10 mouse cellular contexts compared by ENCODE assay signal in the genomic region with DNA sequence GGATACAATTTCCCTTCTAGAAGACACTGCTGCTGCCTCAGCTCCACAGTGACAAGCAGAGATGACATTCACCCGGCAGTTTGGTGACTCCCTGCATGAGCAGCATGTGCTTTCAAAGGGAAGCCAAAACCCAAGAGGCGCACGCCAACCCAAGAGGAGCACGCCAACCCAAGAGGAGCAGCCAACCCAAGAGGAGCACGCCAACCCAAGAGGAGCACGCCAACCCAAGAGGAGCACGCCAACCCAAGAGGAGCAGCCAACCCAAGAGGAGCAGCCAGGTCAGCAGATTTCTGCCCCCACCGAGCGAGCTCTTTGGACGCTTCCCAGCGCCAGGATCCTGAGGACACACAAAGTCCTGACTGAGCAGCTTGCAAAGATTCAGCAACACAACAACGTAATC. TPM values are rescaled to one million over a fixed set of nuclear protein-coding genes. Genes with fewer than 3 reads are reported as not detected.
DNase-seq lines count a peak whose midpoint lies in the region; ATAC-seq lines count a peak whose summit lies in the region.
"Had no signal": no experiment of that assay in that cellular context is flagged by ENCODE, and none has a peak within 500 bp of the region (broad histone marks: within the 10 kb centered on the region; RNA-seq: fewer than 3 reads in every experiment).

No protein-coding gene starts in this region.

- ATAC-seq in activated CD4-positive, CD25-positive, alpha-beta regulatory T cell, adult 4 months = no peak

- peak; percentile 7 to 45 for DNase-seq in kidney, postnatal 36 days
- no peak for DNase-seq in kidney, postnatal 4 days
- peak; percentile 90 for DNase-seq in cerebellum, adult 11 months
- peak; percentile 94 to 96 for DNase-seq in cerebellum, postnatal 10 days
- DNase-seq in layer of hippocampus, adult 18-20 months (ENCODE audit: low spot score in 2 of 2) = peak; percentile 42 to 67
- no peak for DNase-seq in T-cell, adult 2 months (ENCODE audit: low spot score)
- DNase-seq: thymus, postnatal 36 days had no signal

RNA-seq across cellular contexts. Expression of a gene that starts 23.6 kb away (rescaled TPM):
- 10 to 100 TPM; 59.4 to 61.0 TPM for total RNA-seq in layer of hippocampus, adult 18-20 months (2021)
- polyA plus RNA-seq in activated CD4-positive, CD25-positive, alpha-beta regulatory T cell, adult 4 months (2017; shearing (Covaris generic)) = 1 to 10 TPM in 1 of 2 experiments, under 1 TPM in 1; 0.96 to 1.6 TPM

RNA-seq across cellular contexts. Expression of a gene that starts 48.4 kb away (rescaled TPM):
- total RNA-seq in layer of hippocampus, adult 18-20 months (2021) = 10 to 100 TPM; 37.3 to 43.1 TPM
- polyA plus RNA-seq in activated CD4-positive, CD25-positive, alpha-beta regulatory T cell, adult 4 months (2017; shearing (Covaris generic)) = not detected
- total RNA-seq: common myeloid progenitor, adult 5-6 weeks; liver, adult 2 months had no signal
- polyA plus RNA-seq: liver, adult 2 months had no signal

Comparison
In these comparisons a context has a peak if more than half of its experiments do, and no peak if none do; other contexts are left out.
1. DNase-seq: peak in kidney, postnatal 36 days (2 of 2), cerebellum, adult 11 months (single experiment), cerebellum, postnatal 10 days (2 of 2) and layer of hippocampus, adult 18-20 months (2 of 2); none in kidney, postnatal 4 days (0 of 2) and T-cell, adult 2 months (single experiment).